ENCODE assay signal across 8 mouse cellular contexts in the genomic region with DNA sequence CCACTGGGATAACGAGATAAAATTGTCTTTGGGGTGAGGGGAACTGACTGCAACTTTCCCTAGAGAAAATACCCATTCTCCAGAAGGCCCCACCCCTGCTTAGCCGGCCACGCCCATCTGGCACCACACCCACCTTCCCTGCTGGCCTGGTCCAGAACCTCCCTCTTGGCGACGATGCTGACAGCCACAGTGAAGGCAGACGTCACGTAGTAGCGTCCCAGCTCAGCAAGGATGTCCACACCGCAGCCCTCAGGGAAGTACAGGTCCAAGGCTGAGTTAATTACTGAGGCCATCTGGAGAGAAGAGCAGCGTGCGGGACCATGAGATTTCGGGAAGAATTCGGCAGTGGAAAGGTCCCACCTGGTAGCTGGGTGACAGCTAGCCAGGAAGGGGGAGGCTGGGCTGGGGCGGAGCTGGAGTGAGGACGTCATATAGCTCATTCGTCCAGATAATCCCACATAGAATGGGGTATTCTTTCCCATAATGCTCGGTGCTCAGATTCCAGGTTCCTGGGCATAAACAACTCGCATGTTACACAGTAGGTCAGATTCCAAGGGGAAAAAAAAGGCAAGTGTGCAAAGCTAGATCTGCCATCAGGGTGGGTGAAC. TPM values are rescaled to one million over a fixed set of nuclear protein-coding genes. Genes with fewer than 3 reads are reported as not detected.
A peak's percentile ranks its signal among the peaks of the same experiment; 100 is the strongest.
DNase-seq lines count a peak whose midpoint lies in the region; ATAC-seq lines count a peak whose summit lies in the region.

No protein-coding gene starts in this region.

- no peak overlapping the region for H3K4me3 ChIP-seq in midbrain, embryonic 11.5 days (ENCODE audit: low read depth, low read length)
- no peak overlapping the region for H3K4me3 ChIP-seq in midbrain, embryonic 10.5 days
- H3K4me3 ChIP-seq in limb, embryonic 13.5 days: no peak overlapping the region
- no peak overlapping the region for H3K4me3 ChIP-seq in stomach, embryonic 15.5 days (replicated peaks)

- no peak overlapping the region for H3K27ac ChIP-seq in midbrain, embryonic 11.5 days (ENCODE audit: low read depth, low read length)
- H3K27ac ChIP-seq in midbrain, embryonic 10.5 days (replicated peaks): no peak overlapping the region
- H3K27ac ChIP-seq in limb, embryonic 13.5 days: no peak overlapping the region
- H3K27ac ChIP-seq in stomach, embryonic 15.5 days: no peak overlapping the region

- H3K4me2 ChIP-seq in midbrain, embryonic 11.5 days: no peak overlapping the region
- peak overlapping the region; percentile 28; the same call in 1 of the 2 replicates for H3K4me2 ChIP-seq in limb, embryonic 13.5 days (replicated peaks)
- H3K4me2 ChIP-seq in stomach, embryonic 15.5 days: peak overlapping the region; percentile 34

- peaks cover 3% of the 10 kb centered on the region for H3K4me1 ChIP-seq in midbrain, embryonic 11.5 days (ENCODE audit: control insufficient read depth, insufficient read depth, low read length)
- H3K4me1 ChIP-seq in midbrain, embryonic 10.5 days: peaks cover 18% of the 10 kb centered on the region
- peaks cover 9% of the 10 kb centered on the region; the same call in 1 of the 2 replicates for H3K4me1 ChIP-seq in limb, embryonic 13.5 days
- H3K4me1 ChIP-seq in stomach, embryonic 15.5 days: no peaks in the 10 kb centered on the region

- 17% methylated on average over 18 of the region's 18 CpGs for WGBS in midbrain, embryonic 11.5 days
- WGBS in midbrain, embryonic 10.5 days: 19% methylated on average over 18 of the region's 18 CpGs
- WGBS in limb, embryonic 13.5 days: 16% methylated on average over 18 of the region's 18 CpGs
- WGBS in stomach, embryonic 15.5 days: 13% methylated on average over 18 of the region's 18 CpGs

- H3K36me3 ChIP-seq in midbrain, embryonic 11.5 days (ENCODE audit: control insufficient read depth, insufficient read depth, low read length): no peaks in the 10 kb centered on the region
- no peaks in the 10 kb centered on the region for H3K36me3 ChIP-seq in midbrain, embryonic 10.5 days
- H3K36me3 ChIP-seq in limb, embryonic 13.5 days: peaks cover 6% of the 10 kb centered on the region
- no peaks in the 10 kb centered on the region for H3K36me3 ChIP-seq in stomach, embryonic 15.5 days

- no peaks in the 10 kb centered on the region for H3K27me3 ChIP-seq in midbrain, embryonic 11.5 days (ENCODE audit: control insufficient read depth, insufficient read depth, low read length)
- no peaks in the 10 kb centered on the region for H3K27me3 ChIP-seq in midbrain, embryonic 10.5 days (ENCODE audit: low read depth, poor library complexity, severe bottlenecking)
- H3K27me3 ChIP-seq in limb, embryonic 13.5 days: no peaks in the 10 kb centered on the region
- H3K27me3 ChIP-seq in stomach, embryonic 15.5 days (replicated peaks): no peaks in the 10 kb centered on the region

- H3K9ac ChIP-seq in midbrain, embryonic 11.5 days (ENCODE audit: low read length): no peak overlapping the region
- H3K9ac ChIP-seq in limb, embryonic 13.5 days: no peak overlapping the region
- no peak overlapping the region for H3K9ac ChIP-seq in stomach, embryonic 15.5 days

- no peaks in the 10 kb centered on the region for H3K9me3 ChIP-seq in midbrain, embryonic 11.5 days (ENCODE audit: control insufficient read depth, low read length)
- no peaks in the 10 kb centered on the region for H3K9me3 ChIP-seq in midbrain, embryonic 10.5 days (replicated peaks)
- 0 out of 2 replicates have a peak, but pooled peaks cover under 1% of the 10 kb centered on the region for H3K9me3 ChIP-seq in limb, embryonic 13.5 days
- H3K9me3 ChIP-seq in stomach, embryonic 15.5 days: no peaks in the 10 kb centered on the region

- DNase-seq in adrenal gland, postnatal 36 days: peak; percentile 29 to 37
- no peak for DNase-seq in adrenal gland, postnatal 4 days (ENCODE audit: low spot score in 2 of 2)
- no peak for DNase-seq in midbrain, embryonic 11.5 days (ENCODE audit: low spot score, missing footprints)
- no peak for DNase-seq in midbrain, embryonic 10.5 days (ENCODE audit: low spot score)
- no peak for DNase-seq in cerebellum, adult 11-12 months
- no peak for DNase-seq in cerebellum, adult 11 months

- ATAC-seq in midbrain, embryonic 11.5 days (ENCODE audit: low FRiP score): 0 out of 2 replicates have a peak, but pooled peaks have one; percentile 33
- no peak for ATAC-seq in limb, embryonic 13.5 days (ENCODE audit: low FRiP score, low read depth)
- ATAC-seq in stomach, embryonic 15.5 days (ENCODE audit: insufficient read depth, low FRiP score, low read depth): no peak

RNA-seq across cellular contexts. Expression of gene Azin2, which starts 14.8 kb away (rescaled TPM):
- 10 to 100 TPM; 51.6 to 70.4 TPM for total RNA-seq in adrenal gland, postnatal 36 days (2021)
- total RNA-seq in adrenal gland, postnatal 4 days (2021): 10 to 100 TPM; 54.8 to 61.1 TPM
- 11.5 and 14.4 TPM in 2 replicates for polyA plus RNA-seq in midbrain, embryonic 11.5 days (2014; fragmentation: Nextera tagmentation; extraction: Ambion mirVana)
- 11.1 and 14.9 TPM in 2 replicates for polyA plus RNA-seq in midbrain, embryonic 10.5 days (2016; fragmentation: Nextera tagmentation; extraction: Ambion mirVana)
- polyA plus RNA-seq in limb, embryonic 13.5 days (2015; fragmentation: Nextera tagmentation; extraction: Ambion mirVana): 31.9 and 32.3 TPM in 2 replicates
- 16.7 and 18.4 TPM in 2 replicates for polyA plus RNA-seq in stomach, embryonic 15.5 days (2015; fragmentation: Nextera tagmentation; extraction: Ambion mirVana)

RNA-seq across cellular contexts. Expression of gene Ak2, which starts 44.3 kb away (rescaled TPM):
- total RNA-seq in adrenal gland, postnatal 36 days (2021): 100 to 1,000 TPM; 131 to 134 TPM
- 100 to 1,000 TPM; 144 to 163 TPM for total RNA-seq in adrenal gland, postnatal 4 days (2021)
- polyA plus RNA-seq in midbrain, embryonic 11.5 days (2014; fragmentation: Nextera tagmentation; extraction: Ambion mirVana): 131 and 141 TPM in 2 replicates
- 187 and 205 TPM in 2 replicates for polyA plus RNA-seq in midbrain, embryonic 10.5 days (2016; fragmentation: Nextera tagmentation; extraction: Ambion mirVana)
- polyA plus RNA-seq in limb, embryonic 13.5 days (2015; fragmentation: Nextera tagmentation; extraction: Ambion mirVana): 215 and 216 TPM in 2 replicates
- 200 and 217 TPM in 2 replicates for polyA plus RNA-seq in stomach, embryonic 15.5 days (2015; fragmentation: Nextera tagmentation; extraction: Ambion mirVana)

Comparison
In these comparisons a context has a peak if more than half of its experiments do, and no peak if none do; other contexts are left out.
1. DNase-seq: peak in adrenal gland, postnatal 36 days (2 of 2); none in adrenal gland, postnatal 4 days (0 of 2), midbrain, embryonic 11.5 days (single experiment), midbrain, embryonic 10.5 days (single experiment), cerebellum, adult 11-12 months (single experiment) and cerebellum, adult 11 months (single experiment).